Mouse (Mus musculus) midbrain, embryonic 16.5 days (tissue): ENCODE results near the gene Scnn1g. TPM values are rescaled to one million over a fixed set of nuclear protein-coding genes. Genes with fewer than 3 reads are reported as not detected.

Experiments used
- ATAC-seq: fragments of 200-750 bp; cut with Nextera tagmentation; 2 replicates; pipeline ENCODE4 v1.8.0; 2017; ENCODE audit warnings: moderate TSS enrichment
- H3K27ac ChIP-seq: fragments of 300-500 bp; sonication (generic); 2 replicates; pipeline ENCODE4 v1.5.1; 2014; ENCODE audit warnings: mild to moderate bottlenecking, low read length, mixed read lengths
- H3K27me3 ChIP-seq: fragments of 300-500 bp; sonication (generic); 2 replicates; pipeline ENCODE4 v1.6.1; 2014; ENCODE audit warnings: low read depth, low read length, mixed read lengths; ENCODE audit not compliant: control insufficient read depth, insufficient read depth
- H3K36me3 ChIP-seq: fragments of 300-500 bp; sonication (generic); 2 replicates; pipeline ENCODE4 v1.6.1; 2014; ENCODE audit warnings: mild to moderate bottlenecking, low read length, moderate library complexity, mixed read lengths; ENCODE audit not compliant: control insufficient read depth, insufficient read depth
- H3K4me1 ChIP-seq: fragments of 300-500 bp; sonication (generic); 2 replicates; pipeline ENCODE4 v1.6.1; 2014; ENCODE audit warnings: mild to moderate bottlenecking, low read length, mixed read lengths; ENCODE audit not compliant: control insufficient read depth, insufficient read depth
- H3K4me2 ChIP-seq: fragments of 300-500 bp; sonication (generic); 2 replicates; pipeline ENCODE4 v1.6.1; 2014; ENCODE audit warnings: mild to moderate bottlenecking, low read length, mixed read lengths
- H3K4me3 ChIP-seq: fragments of 300-500 bp; sonication (generic); 2 replicates; pipeline ENCODE4 v1.5.1; 2014; ENCODE audit warnings: low read depth, mild to moderate bottlenecking, low read length, moderate library complexity, mixed read lengths
- H3K9ac ChIP-seq: fragments of 300-500 bp; sonication (generic); 2 replicates; pipeline ENCODE4 v1.6.1; 2014; ENCODE audit warnings: low read depth, low read length, mixed read lengths
- H3K9me3 ChIP-seq: fragments of 300-500 bp; sonication (generic); replicated peaks from 2 replicates; pipeline ENCODE4 v1.6.1; 2014; ENCODE audit warnings: mild to moderate bottlenecking, low read length, mixed read lengths; ENCODE audit not compliant: control insufficient read depth, poor library complexity, severe bottlenecking
- WGBS: fragments of 180-500 bp; shearing (Covaris S2); extraction: QIAGEN DNeasy Blood & Tissue Kit; methylation state at CpG from one replicate; pipeline ENCODE4 v1.1.7; 2014; 5-methylcytosine and 5-hydroxymethylcytosine counted together
- polyA plus RNA-seq: library from polyadenylated mRNA; unstranded; fragments of >200 nt; fragmentation: Nextera tagmentation; extraction: Ambion mirVana; gene quantifications from 2 replicates; pipeline ENCODE4 v1.2.1, GENCODE M21; 2015

Scnn1g gene
- polyA plus RNA-seq, 1 experiment from 2014 or later: not detected

GRCm38 (mm10) chr7:121754748-121755147, 20.5 kb downstream of the Scnn1g start:
- H3K4me1 ChIP-seq: no peaks in the 10 kb centered on the region
- no peak overlapping the region for H3K27ac ChIP-seq
- H3K4me3 ChIP-seq: no peak overlapping the region
- H3K27me3 ChIP-seq: no peaks in the 10 kb centered on the region
- H3K9ac ChIP-seq: no peak overlapping the region
- ATAC-seq: no peak
- WGBS: 79% methylated on average over 8 of the region's 8 CpGs
- H3K9me3 ChIP-seq: no peaks in the 10 kb centered on the region
- H3K4me2 ChIP-seq: no peak overlapping the region
- no peaks in the 10 kb centered on the region for H3K36me3 ChIP-seq

DNA sequence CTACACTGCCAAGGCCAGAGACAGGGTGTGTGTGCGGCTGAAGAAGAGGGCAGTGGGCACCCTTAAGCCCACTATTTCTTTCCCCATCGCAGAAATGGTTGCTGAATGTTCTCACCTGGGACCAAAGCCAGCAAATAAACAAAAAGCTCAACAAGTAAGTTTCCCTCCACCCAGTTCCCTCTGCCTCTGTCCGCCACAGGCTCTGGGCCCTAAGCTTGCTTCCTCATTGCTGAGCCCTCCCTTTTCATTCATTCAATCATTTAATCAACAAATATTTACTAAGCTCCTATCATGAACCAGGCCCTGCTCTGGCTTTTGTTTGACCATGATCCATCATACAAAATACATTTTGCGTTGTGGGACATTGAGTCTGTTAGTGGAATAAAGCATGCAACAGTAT, 29.0 kb downstream of the Scnn1g start:
- no peaks in the 10 kb centered on the region for H3K27me3 ChIP-seq
- H3K36me3 ChIP-seq: no peaks in the 10 kb centered on the region
- H3K9me3 ChIP-seq: no peaks in the 10 kb centered on the region
- no peaks in the 10 kb centered on the region for H3K4me1 ChIP-seq
- ATAC-seq: no peak
- H3K27ac ChIP-seq: no peak overlapping the region
- no peak overlapping the region for H3K4me3 ChIP-seq
- 94% methylated on average over 4 of the region's 4 CpGs for WGBS
- H3K9ac ChIP-seq: no peak overlapping the region
- no peak overlapping the region for H3K4me2 ChIP-seq

- 74% methylated on average over 3 of the region's 3 CpGs for WGBS
- H3K9ac ChIP-seq: no peak overlapping the region
- no peaks in the 10 kb centered on the region for H3K9me3 ChIP-seq
- no peak for ATAC-seq
- H3K36me3 ChIP-seq: no peaks in the 10 kb centered on the region
- H3K27ac ChIP-seq: no peak overlapping the region
- H3K27me3 ChIP-seq: no peaks in the 10 kb centered on the region
- H3K4me3 ChIP-seq: no peak overlapping the region
- no peaks in the 10 kb centered on the region for H3K4me1 ChIP-seq
- no peak overlapping the region for H3K4me2 ChIP-seq
Measured at GRCm38 (mm10) chr7:121767900-121768299, 33.6 kb downstream of the Scnn1g start.

DNA sequence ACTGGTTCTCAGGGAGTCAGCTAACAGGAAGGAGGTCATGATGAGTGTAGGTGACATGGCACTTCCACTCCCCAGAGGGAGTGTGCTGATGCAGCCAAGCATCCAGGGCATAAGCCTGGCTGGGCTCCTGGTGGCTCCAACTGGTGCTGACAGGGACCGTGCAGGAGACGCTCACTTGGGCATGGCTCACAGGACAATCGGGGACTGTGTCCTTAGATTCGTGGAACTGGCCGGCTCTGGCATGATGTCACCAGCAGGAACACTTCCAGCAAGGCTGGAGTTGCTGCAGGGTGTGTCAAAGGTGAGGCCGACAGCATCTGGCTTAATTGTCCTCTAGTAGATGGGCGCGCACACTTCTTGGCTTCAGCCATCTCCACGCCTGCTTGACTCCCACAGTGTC, 34.7 kb downstream of the Scnn1g start:
- no peaks in the 10 kb centered on the region for H3K36me3 ChIP-seq
- H3K27ac ChIP-seq: no peak overlapping the region
- no peaks in the 10 kb centered on the region for H3K9me3 ChIP-seq
- 89% methylated on average over 9 of the region's 9 CpGs for WGBS
- H3K4me3 ChIP-seq: no peak overlapping the region
- no peak overlapping the region for H3K4me2 ChIP-seq
- H3K9ac ChIP-seq: no peak overlapping the region
- ATAC-seq: no peak
- H3K4me1 ChIP-seq: no peaks in the 10 kb centered on the region
- no peaks in the 10 kb centered on the region for H3K27me3 ChIP-seq

DNA sequence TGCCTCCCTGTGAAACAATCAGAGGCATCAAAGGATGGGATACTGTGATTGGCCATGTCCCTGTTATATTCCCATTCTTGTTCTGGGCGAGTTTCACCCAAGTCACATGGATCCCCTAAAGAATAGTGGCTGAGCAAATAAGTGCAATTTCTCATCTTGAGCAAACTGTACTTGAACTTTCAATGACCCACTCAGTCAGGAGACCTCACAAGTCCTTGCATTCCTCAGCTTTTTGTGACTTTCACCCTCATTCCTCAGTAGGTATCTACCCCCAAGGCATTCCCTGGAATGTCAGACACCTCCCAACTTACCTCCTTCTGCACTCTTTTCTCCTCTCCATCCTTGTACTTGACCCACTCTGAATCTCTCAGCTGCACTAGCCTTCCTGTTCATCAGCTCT, 44.3 kb downstream of the Scnn1g start:
- no peak overlapping the region for H3K9ac ChIP-seq
- ATAC-seq: no peak

DNA sequence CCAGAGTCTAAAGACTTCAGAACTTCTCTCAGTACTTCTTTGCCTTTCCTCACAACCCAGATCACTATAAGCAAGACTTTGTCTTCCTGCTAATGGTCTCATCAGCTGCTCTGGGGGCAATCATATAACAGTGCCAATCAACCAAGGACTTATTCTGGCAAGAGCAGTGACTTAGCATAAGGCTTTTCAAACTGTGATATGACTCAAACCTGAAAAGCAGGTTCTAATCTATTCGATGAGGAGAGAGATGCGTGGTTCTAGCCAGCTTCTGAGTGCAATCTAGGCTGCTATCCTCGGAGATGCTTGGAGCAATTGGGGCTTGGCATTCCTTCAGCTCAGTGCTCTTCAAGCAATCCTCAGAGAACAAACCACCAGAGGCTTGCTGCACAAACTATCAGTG, 44.7 kb downstream of the Scnn1g start:
- H3K27ac ChIP-seq: no peak overlapping the region
- no peaks in the 10 kb centered on the region for H3K4me1 ChIP-seq
- WGBS: 88% methylated on average over 3 of the region's 3 CpGs
- H3K9ac ChIP-seq: no peak overlapping the region
- H3K27me3 ChIP-seq: no peaks in the 10 kb centered on the region
- H3K9me3 ChIP-seq: no peaks in the 10 kb centered on the region
- ATAC-seq: no peak
- H3K4me2 ChIP-seq: no peak overlapping the region
- no peaks in the 10 kb centered on the region for H3K36me3 ChIP-seq
- H3K4me3 ChIP-seq: no peak overlapping the region

More for the DNA sequence above, 44.3 kb downstream of the Scnn1g start:
- H3K27me3 ChIP-seq: no peaks in the 10 kb centered on the region
- H3K4me1 ChIP-seq: no peaks in the 10 kb centered on the region
- H3K4me2 ChIP-seq: no peak overlapping the region
- H3K4me3 ChIP-seq: no peak overlapping the region
- H3K27ac ChIP-seq: no peak overlapping the region
- WGBS: 71% methylated on average over 1 of the region's 1 CpGs
- no peaks in the 10 kb centered on the region for H3K9me3 ChIP-seq
- no peaks in the 10 kb centered on the region for H3K36me3 ChIP-seq

GRCm38 (mm10) chr7:121779409-121779808, 45.1 kb downstream of the Scnn1g start:
- Histone ChIP-seq H3K4me2 (no peak overlapping the region), H3K9ac (no peak overlapping the region), H3K27ac (no peak overlapping the region), H3K27me3 (no peaks in the 10 kb centered on the region), H3K4me1 (no peaks in the 10 kb centered on the region), H3K4me3 (no peak overlapping the region), H3K9me3 (no peaks in the 10 kb centered on the region), H3K36me3 (no peaks in the 10 kb centered on the region)
- no peak for ATAC-seq

DNA sequence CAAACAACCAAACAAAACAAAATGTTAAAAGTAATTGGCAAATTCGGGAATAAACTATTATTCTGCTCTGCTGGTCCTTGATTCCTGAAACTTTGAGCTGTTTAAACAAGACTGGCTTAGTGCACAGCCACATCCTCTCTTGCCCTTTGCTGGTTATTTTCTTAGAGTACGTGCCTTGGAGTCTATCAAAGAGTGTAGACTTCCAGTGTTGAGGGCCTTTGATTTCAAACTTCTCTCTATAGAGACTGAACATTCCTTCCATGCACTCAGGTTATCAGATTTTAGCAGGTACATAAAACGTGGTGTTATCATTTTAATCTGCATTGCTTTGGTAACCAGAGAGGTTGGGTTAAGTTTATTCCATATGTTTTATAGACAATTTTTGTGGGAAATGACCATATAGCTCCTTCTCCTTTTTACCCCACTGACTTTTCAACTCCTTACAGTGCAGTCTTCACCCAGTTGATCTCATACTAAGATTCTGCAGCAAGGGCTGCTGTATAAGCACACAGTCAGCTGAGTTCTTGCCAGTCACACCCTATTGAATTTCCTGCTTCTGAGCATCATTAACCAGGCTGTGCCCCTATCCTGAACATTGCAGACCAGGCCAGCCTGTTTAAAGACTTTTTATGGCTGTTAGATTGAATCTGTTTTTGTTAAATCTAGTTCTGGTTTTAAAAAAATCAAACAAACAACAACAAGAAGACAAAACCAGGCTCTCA, 48.1 kb downstream of the Scnn1g start:
- Histone ChIP-seq H3K4me2 (no peak overlapping the region), H3K27ac (no peak overlapping the region), H3K4me1 (no peaks in the 10 kb centered on the region), H3K4me3 (no peak overlapping the region), H3K27me3 (no peaks in the 10 kb centered on the region), H3K9ac (no peak overlapping the region), H3K36me3 (no peaks in the 10 kb centered on the region), H3K9me3 (no peaks in the 10 kb centered on the region)
- ATAC-seq: no peak
- WGBS: 68% methylated on average over 3 of the region's 3 CpGs

- H3K36me3 ChIP-seq: no peaks in the 10 kb centered on the region
- no peak overlapping the region for H3K4me2 ChIP-seq
- no peak overlapping the region for H3K27ac ChIP-seq
- no peaks in the 10 kb centered on the region for H3K9me3 ChIP-seq
- no peak overlapping the region for H3K4me3 ChIP-seq
- no peak for ATAC-seq
- H3K4me1 ChIP-seq: no peaks in the 10 kb centered on the region
- no peaks in the 10 kb centered on the region for H3K27me3 ChIP-seq
- H3K9ac ChIP-seq: no peak overlapping the region
- 68% methylated on average over 8 of the region's 8 CpGs for WGBS
Measured at GRCm38 (mm10) chr7:121785651-121786228, 51.5 kb downstream of the Scnn1g start.
